Mouse (Mus musculus) midbrain, postnatal 0 days (tissue): Measurements from ENCODE around the gene E130309D02Rik. TPM values are rescaled to one million over a fixed set of nuclear protein-coding genes. Genes with fewer than 3 reads are reported as not detected.

Experiments
- ATAC-seq: fragments of 200-750 bp; cut with Nextera tagmentation; 2 replicates; pipeline ENCODE4 v1.8.0; 2017; ENCODE audit warnings: moderate number of reproducible peaks, mild to moderate bottlenecking, moderate TSS enrichment, moderate library complexity; ENCODE audit not compliant: low FRiP score
- DNase-seq: peaks from one replicate; pipeline ENCODE4 v3.0.0-alpha.2; 2015; ENCODE audit warnings: low spot score
- H3K27ac ChIP-seq: fragments of 300-500 bp; sonication (generic); 2 replicates; pipeline ENCODE4 v1.5.1; 2014; ENCODE audit warnings: low read depth, mild to moderate bottlenecking, low read length, mixed read lengths
- H3K27me3 ChIP-seq: fragments of 300-500 bp; sonication (generic); 2 replicates; pipeline ENCODE4 v1.6.1; 2014; ENCODE audit warnings: low read length, control low read depth, mixed read lengths; ENCODE audit not compliant: insufficient read depth
- H3K36me3 ChIP-seq: fragments of 300-500 bp; sonication (generic); 2 replicates; pipeline ENCODE4 v1.6.1; 2014; ENCODE audit warnings: low read length, control low read depth, mixed read lengths; ENCODE audit not compliant: insufficient read depth
- H3K4me1 ChIP-seq: fragments of 300-500 bp; sonication (generic); 2 replicates; pipeline ENCODE4 v1.6.1; 2014; ENCODE audit warnings: mild to moderate bottlenecking, control low read depth, antibody characterized with exemption, low read length, mixed read lengths; ENCODE audit not compliant: insufficient read depth
- H3K4me2 ChIP-seq: fragments of 300-500 bp; sonication (generic); 2 replicates; pipeline ENCODE4 v1.6.1; 2014; ENCODE audit warnings: low read depth, mild to moderate bottlenecking, low read length, mixed read lengths; ENCODE audit not compliant: poor library complexity, severe bottlenecking
- H3K4me3 ChIP-seq: fragments of 300-500 bp; sonication (generic); 2 replicates; pipeline ENCODE4 v1.5.1; 2014; ENCODE audit warnings: low read depth, mild to moderate bottlenecking, low read length, moderate library complexity
- H3K9ac ChIP-seq: fragments of 300-500 bp; sonication (generic); replicated peaks from 2 replicates; pipeline ENCODE4 v1.6.1; 2014; ENCODE audit warnings: mild to moderate bottlenecking, low read length, moderate library complexity, mixed read lengths; ENCODE audit not compliant: poor library complexity, severe bottlenecking
- H3K9me3 ChIP-seq: fragments of 300-500 bp; sonication (generic); 2 replicates; pipeline ENCODE4 v1.6.1; 2016; ENCODE audit warnings: low read length, control low read depth
- CTCF ChIP-seq: IDR thresholded peaks from 2 replicates; pipeline ENCODE4 v1.5.1; 2016; ENCODE audit warnings: antibody characterized with exemption, mild to moderate bottlenecking
- WGBS: fragments of 180-500 bp; shearing (Covaris S2); extraction: QIAGEN DNeasy Blood & Tissue Kit; methylation state at CpG from one replicate; pipeline ENCODE4 v1.1.7; 2014; 5-methylcytosine and 5-hydroxymethylcytosine counted together
- polyA plus RNA-seq: library from polyadenylated mRNA; unstranded; fragments of >200 nt; fragmentation: Nextera tagmentation; extraction: Ambion mirVana; gene quantifications from 2 replicates; pipeline ENCODE4 v1.2.1, GENCODE M21; 2015
- total RNA-seq: library from RNA; depleted of rRNA; stranded (reverse); fragments of >200 nt; gene quantifications from 2 replicates; pipeline ENCODE4 v1.2.3, GENCODE M21; 2014

The E130309D02Rik gene
- total and polyA plus RNA-seq, 2 experiments from 2014 or later: 19.6 to 28.9 TPM

- WGBS: 4% methylated on average over 12 of the region's 12 CpGs
- H3K27ac ChIP-seq: peak overlapping the region; percentile 80
- ATAC-seq: no peak; the same call in 1 of the 2 replicates
These were observed 45.0 kb downstream of the E130309D02Rik start for GRCm38 (mm10) chr5:143270151-143270519.

GRCm38 (mm10) chr5:143269363-143270150 lies 45.6 kb downstream of the E130309D02Rik start, which contains the start of gene Zfp316:
TSS of gene Zfp316 (minus strand) at chr5:143270022.
- H3K4me3 ChIP-seq: peak within 1 kb of the TSS; percentile 84
- peak within 1 kb of the TSS; percentile 80 for H3K27ac ChIP-seq
- 0 out of 2 replicates have a peak, but pooled peaks cover 2% of the 10 kb centered on the region for H3K36me3 ChIP-seq
- peak within 1 kb of the TSS; percentile 95 for H3K9ac ChIP-seq
- under 1% methylated on average over 48 of the region's 79 CpGs for WGBS
- no peaks in the 10 kb centered on the region for H3K27me3 ChIP-seq
- TF ChIP-seq CTCF: no peak; the same call in 1 of the 2 replicates
- peak; percentile 84 for DNase-seq
- no peaks in the 10 kb centered on the region for H3K9me3 ChIP-seq
- H3K4me1 ChIP-seq: peaks cover 6% of the 10 kb centered on the region; the same call in 1 of the 2 replicates
- ATAC-seq: peak; percentile 85
- peak within 1 kb of the TSS; percentile 64 for H3K4me2 ChIP-seq

More at GRCm38 (mm10) chr5:143270151-143270519, 45.0 kb downstream of the E130309D02Rik start:
- no peaks in the 10 kb centered on the region for H3K36me3 ChIP-seq
- H3K4me2 ChIP-seq: peak overlapping the region; percentile 64
- no peaks in the 10 kb centered on the region for H3K27me3 ChIP-seq
- no peak for DNase-seq
- H3K9me3 ChIP-seq: no peaks in the 10 kb centered on the region
- peak overlapping the region; percentile 95 for H3K9ac ChIP-seq
- peaks cover 6% of the 10 kb centered on the region; the same call in 1 of the 2 replicates for H3K4me1 ChIP-seq
- TF ChIP-seq CTCF: 0 out of 2 replicates have a peak, but pooled peaks have one; percentile 11
- peak overlapping the region; percentile 84 for H3K4me3 ChIP-seq

GRCm38 (mm10) chr5:143268985-143269362 lies 46.2 kb downstream of the E130309D02Rik start:
- H3K27me3 ChIP-seq: no peaks in the 10 kb centered on the region
- peak overlapping the region; percentile 95 for H3K9ac ChIP-seq
- H3K4me1 ChIP-seq: peaks cover 6% of the 10 kb centered on the region; the same call in 1 of the 2 replicates
- peak overlapping the region; percentile 64 for H3K4me2 ChIP-seq
- 15% methylated on average over 8 of the region's 8 CpGs for WGBS
- peak overlapping the region; percentile 80 for H3K27ac ChIP-seq
- ATAC-seq: no peak; the same call in 1 of the 2 replicates
- no peak for TF ChIP-seq CTCF
- H3K4me3 ChIP-seq: peak overlapping the region; percentile 84
- H3K36me3 ChIP-seq: peaks cover 7% of the 10 kb centered on the region; the same call in 1 of the 2 replicates
- no peaks in the 10 kb centered on the region for H3K9me3 ChIP-seq
- no peak for DNase-seq

GRCm38 (mm10) chr5:143266794-143267193 lies 48.4 kb downstream of the E130309D02Rik start:
- H3K27ac ChIP-seq: no peak overlapping the region
- no peak for TF ChIP-seq CTCF
- peaks cover 29% of the 10 kb centered on the region for H3K36me3 ChIP-seq
- no peak overlapping the region for H3K4me3 ChIP-seq
- DNase-seq: no peak
- H3K4me1 ChIP-seq: peaks cover 6% of the 10 kb centered on the region; the same call in 1 of the 2 replicates
- no peak for ATAC-seq
- H3K27me3 ChIP-seq: no peaks in the 10 kb centered on the region
- WGBS: 88% methylated on average over 6 of the region's 6 CpGs
- no peak overlapping the region for H3K9ac ChIP-seq
- no peak overlapping the region for H3K4me2 ChIP-seq
- H3K9me3 ChIP-seq: no peaks in the 10 kb centered on the region

- WGBS: 67% methylated on average over 1 of the region's 1 CpGs
- Histone ChIP-seq H3K27me3 (no peaks in the 10 kb centered on the region), H3K27ac (no peak overlapping the region), H3K4me2 (no peak overlapping the region), H3K9ac (no peak overlapping the region), H3K36me3 (peaks cover 40% of the 10 kb centered on the region), H3K4me1 (peaks cover 2% of the 10 kb centered on the region; the same call in 1 of the 2 replicates), H3K9me3 (no peaks in the 10 kb centered on the region), H3K4me3 (no peak overlapping the region)
- no peak for TF ChIP-seq CTCF
- ATAC-seq (no peak), DNase-seq (no peak)
These were observed 49.8 kb downstream of the E130309D02Rik start for GRCm38 (mm10) chr5:143265409-143265808.

- Histone ChIP-seq H3K27me3 (no peaks in the 10 kb centered on the region), H3K4me2 (no peak overlapping the region), H3K36me3 (peaks cover 47% of the 10 kb centered on the region), H3K9ac (no peak overlapping the region), H3K4me1 (no peaks in the 10 kb centered on the region), H3K27ac (no peak overlapping the region), H3K4me3 (no peak overlapping the region), H3K9me3 (no peaks in the 10 kb centered on the region)
- no peak for ATAC-seq
- DNase-seq: no peak
- TF ChIP-seq CTCF: no peak
- 88% methylated on average over 10 of the region's 10 CpGs for WGBS
These were observed 50.5 kb downstream of the E130309D02Rik start for GRCm38 (mm10) chr5:143264689-143265088.
